Mouse (Mus musculus): ENCODE measurements around the gene Sema4b. TPM values are rescaled to one million over a fixed set of nuclear protein-coding genes. Genes with fewer than 3 reads are reported as not detected.

The Sema4b gene
- 10 to 100 TPM; 17.4 to 20.5 TPM for total RNA-seq (2021)

- intact Hi-C loops (cut with DNase I): no loop called here
Measured at GRCm38 (mm10) chr7:80186531-80187296, at the start of gene Sema4b. Gene Sema4b (plus strand): TSS chr7:80186841.

GRCm38 (mm10) chr7:80138375-80138774, 48.3 kb upstream of the Sema4b start:
- intact Hi-C loops (cut with DNase I): loop anchor here (10.0 kb wide), 1 partner anchor 446 kb away; no protein-coding TSS in a partner anchor
- no peak for DNase-seq (ENCODE audit: low spot score in 2 of 2)

More at GRCm38 (mm10) chr7:80186531-80187296, at the start of gene Sema4b:
- DNase-seq (ENCODE audit: low spot score in 2 of 2): peak; percentile 95

GRCm38 (mm10) chr7:80140815-80141214, 45.8 kb upstream of the Sema4b start:
- DNase-seq (ENCODE audit: low spot score in 2 of 2): peak; percentile 61 to 80
- intact Hi-C loops (cut with DNase I): loop anchor here (2.0 to 5.0 kb wide), 4 partner anchors 56 to 232 kb away; no protein-coding TSS in a partner anchor

- intact Hi-C loops (cut with DNase I): loop anchor here (5.0 kb wide), 2 partner anchors 54 to 114 kb away; no protein-coding TSS in a partner anchor
- DNase-seq (ENCODE audit: low spot score in 2 of 2): peak; percentile 74 to 94
Measured at GRCm38 (mm10) chr7:80143331-80144273, 43.0 kb upstream of the Sema4b start.

- DNase-seq (ENCODE audit: low spot score in 2 of 2): no peak
- intact Hi-C loops (cut with DNase I): loop anchor here (5.0 kb wide), 2 partner anchors 53 to 113 kb away; no protein-coding TSS in a partner anchor
Measured at GRCm38 (mm10) chr7:80144695-80145094, 41.9 kb upstream of the Sema4b start.

- no peak for DNase-seq (ENCODE audit: low spot score in 2 of 2)
- intact Hi-C loops (cut with DNase I): no loop called here
Measured at GRCm38 (mm10) chr7:80146077-80146476, 40.6 kb upstream of the Sema4b start.

- peak; percentile 50 to 59 for DNase-seq (ENCODE audit: low spot score in 2 of 2)
- intact Hi-C loops (cut with DNase I): no loop called here
Measured at GRCm38 (mm10) chr7:80149356-80149755, 37.3 kb upstream of the Sema4b start.

- intact Hi-C loops (cut with DNase I): no loop called here
- no peak for DNase-seq (ENCODE audit: low spot score in 2 of 2)
Measured at GRCm38 (mm10) chr7:80152152-80152551, 34.5 kb upstream of the Sema4b start.

- intact Hi-C loops (cut with DNase I): no loop called here
Measured at GRCm38 (mm10) chr7:80152756-80153155, 33.9 kb upstream of the Sema4b start.

GRCm38 (mm10) chr7:80154689-80155088, 32.0 kb upstream of the Sema4b start:
- no peak for DNase-seq (ENCODE audit: low spot score in 2 of 2)
- intact Hi-C loops (cut with DNase I): no loop called here

More at GRCm38 (mm10) chr7:80152756-80153155, 33.9 kb upstream of the Sema4b start:
- no peak for DNase-seq (ENCODE audit: low spot score in 2 of 2)

GRCm38 (mm10) chr7:80156711-80157227, 29.9 kb upstream of the Sema4b start:
- intact Hi-C loops (cut with DNase I): no loop called here
- peak in 1 of 2 experiments; percentile 8 for DNase-seq (ENCODE audit: low spot score in 2 of 2)

- intact Hi-C loops (cut with DNase I): no loop called here
Measured at GRCm38 (mm10) chr7:80158496-80159268, 28.0 kb upstream of the Sema4b start.

GRCm38 (mm10) chr7:80160293-80160944, 26.2 kb upstream of the Sema4b start:
- peak in 1 of 2 experiments; percentile 43 for DNase-seq (ENCODE audit: low spot score in 2 of 2)
- intact Hi-C loops (cut with DNase I): no loop called here

More at GRCm38 (mm10) chr7:80158496-80159268, 28.0 kb upstream of the Sema4b start:
- DNase-seq (ENCODE audit: low spot score in 2 of 2): no peak

- intact Hi-C loops (cut with DNase I): no loop called here
- DNase-seq (ENCODE audit: low spot score in 2 of 2): peak in 1 of 2 experiments; percentile 22
Measured at GRCm38 (mm10) chr7:80160945-80161306, 25.7 kb upstream of the Sema4b start.

GRCm38 (mm10) chr7:80165432-80165831, 21.2 kb upstream of the Sema4b start:
- no peak for DNase-seq (ENCODE audit: low spot score in 2 of 2)
- intact Hi-C loops (cut with DNase I): no loop called here

- no peak for DNase-seq (ENCODE audit: low spot score in 2 of 2)
- intact Hi-C loops (cut with DNase I): no loop called here
Measured at GRCm38 (mm10) chr7:80166740-80167139, 19.9 kb upstream of the Sema4b start.

GRCm38 (mm10) chr7:80169847-80170246, 16.8 kb upstream of the Sema4b start:
- no peak for DNase-seq (ENCODE audit: low spot score in 2 of 2)
- intact Hi-C loops (cut with DNase I): no loop called here

- DNase-seq (ENCODE audit: low spot score in 2 of 2): peak; percentile 64 to 66
- intact Hi-C loops (cut with DNase I): no loop called here
Measured at GRCm38 (mm10) chr7:80171345-80171744, 15.3 kb upstream of the Sema4b start.

Measured in left cerebral cortex, postnatal 25 days (tissue).